Mouse (Mus musculus) lung, embryonic 15.5 days (tissue): ENCODE results near the gene Ppp2r5e. TPM values are rescaled to one million over a fixed set of nuclear protein-coding genes. Genes with fewer than 3 reads are reported as not detected.

Source experiments
- ATAC-seq: fragments of 200-750 bp; cut with Nextera tagmentation; 2 replicates; pipeline ENCODE4 v1.8.0; 2017; ENCODE audit warnings: moderate number of reproducible peaks, borderline replicate concordance; ENCODE audit not compliant: low FRiP score, low TSS enrichment; ENCODE audit errors: extremely low read depth
- H3K27ac ChIP-seq: fragments of 300-500 bp; sonication (generic); 2 replicates; pipeline ENCODE4 v1.5.1; 2015; ENCODE audit warnings: moderate library complexity, mild to moderate bottlenecking, inconsistent platforms
- H3K27me3 ChIP-seq: fragments of 300-500 bp; sonication (generic); 2 replicates; pipeline ENCODE4 v1.6.1; 2015; ENCODE audit warnings: inconsistent platforms
- H3K36me3 ChIP-seq: fragments of 300-500 bp; sonication (generic); 2 replicates; pipeline ENCODE4 v1.6.1; 2015; ENCODE audit warnings: inconsistent platforms
- H3K4me1 ChIP-seq: fragments of 300-500 bp; sonication (generic); 2 replicates; pipeline ENCODE4 v1.6.1; 2015; ENCODE audit warnings: inconsistent platforms
- H3K4me2 ChIP-seq: fragments of 300-500 bp; sonication (generic); 2 replicates; pipeline ENCODE4 v1.6.1; 2015; ENCODE audit warnings: inconsistent platforms, mild to moderate bottlenecking, moderate library complexity
- H3K4me3 ChIP-seq: fragments of 300-500 bp; sonication (generic); 2 replicates; pipeline ENCODE4 v1.5.1; 2015; ENCODE audit warnings: mild to moderate bottlenecking, inconsistent platforms
- H3K9ac ChIP-seq: fragments of 300-500 bp; sonication (generic); 2 replicates; pipeline ENCODE4 v1.6.1; 2015; ENCODE audit warnings: inconsistent platforms
- H3K9me3 ChIP-seq: fragments of 300-500 bp; sonication (generic); 2 replicates; pipeline ENCODE4 v1.6.1; 2016; ENCODE audit warnings: inconsistent platforms
- WGBS: fragments of 180-500 bp; shearing (Covaris S2); methylation state at CpG from one replicate; pipeline ENCODE4 v1.1.7; 2015; 5-methylcytosine and 5-hydroxymethylcytosine counted together
- polyA plus RNA-seq: library from polyadenylated mRNA; unstranded; fragments of >200 nt; fragmentation: Nextera tagmentation; extraction: Ambion mirVana; gene quantifications from 2 replicates; pipeline ENCODE4 v1.2.1, GENCODE M21; 2015

Gene Ppp2r5e
- polyA plus RNA-seq, 1 experiment from 2014 or later, result 13.3 TPM

- ATAC-seq, result no peak
- Histone ChIP-seq H3K9ac (no peak overlapping the region), H3K4me3 (no peak overlapping the region), H3K27me3 (no peaks in the 10 kb centered on the region), H3K4me2 (no peak overlapping the region), H3K36me3 (no peaks in the 10 kb centered on the region), H3K9me3 (no peaks in the 10 kb centered on the region), H3K27ac (no peak overlapping the region), H3K4me1 (peaks cover 5% of the 10 kb centered on the region; the same call in 1 of the 2 replicates)
- WGBS, result 72% methylated on average over 7 of the region's 7 CpGs
Measured at GRCm38 (mm10) chr12:75612711-75613110, 16.7 kb upstream of the Ppp2r5e start.

GRCm38 (mm10) chr12:75599490-75599889 is 3.4 kb upstream of the Ppp2r5e start:
- Histone ChIP-seq H3K36me3 (no peaks in the 10 kb centered on the region), H3K27me3 (no peaks in the 10 kb centered on the region), H3K9ac (no peak overlapping the region), H3K9me3 (no peaks in the 10 kb centered on the region), H3K4me3 (no peak overlapping the region), H3K4me2 (no peak overlapping the region), H3K27ac (no peak overlapping the region), H3K4me1 (peaks cover 11% of the 10 kb centered on the region)
- WGBS, result 23% methylated on average over 4 of the region's 4 CpGs
- ATAC-seq, result no peak

- no peak for ATAC-seq
- H3K27ac ChIP-seq, result no peak overlapping the region
- H3K9me3 ChIP-seq, result no peaks in the 10 kb centered on the region
- no peak overlapping the region for H3K4me2 ChIP-seq
- peaks cover 16% of the 10 kb centered on the region for H3K4me1 ChIP-seq
- no peaks in the 10 kb centered on the region for H3K27me3 ChIP-seq
- WGBS, result 58% methylated on average over 4 of the region's 4 CpGs
- H3K9ac ChIP-seq, result no peak overlapping the region
- no peaks in the 10 kb centered on the region for H3K36me3 ChIP-seq
- no peak overlapping the region for H3K4me3 ChIP-seq
Measured at GRCm38 (mm10) chr12:75598988-75599387, 2.9 kb upstream of the Ppp2r5e start.

GRCm38 (mm10) chr12:75597707-75598106 is 1.7 kb upstream of the Ppp2r5e start:
- no peaks in the 10 kb centered on the region for H3K9me3 ChIP-seq
- no peak for ATAC-seq
- no peaks in the 10 kb centered on the region for H3K27me3 ChIP-seq
- no peak overlapping the region for H3K4me3 ChIP-seq
- 76% methylated on average over 4 of the region's 4 CpGs for WGBS
- peaks cover 4% of the 10 kb centered on the region; the same call in 1 of the 2 replicates for H3K36me3 ChIP-seq
- no peak overlapping the region for H3K4me2 ChIP-seq
- no peak overlapping the region for H3K9ac ChIP-seq
- H3K27ac ChIP-seq, result no peak overlapping the region
- H3K4me1 ChIP-seq, result peaks cover 20% of the 10 kb centered on the region

GRCm38 (mm10) chr12:75595291-75596153 is 523 bp downstream of the Ppp2r5e start:
- Histone ChIP-seq H3K9ac (peak overlapping the region; percentile 95), H3K4me2 (peak overlapping the region; percentile 80), H3K27ac (peak overlapping the region; percentile 95), H3K9me3 (no peaks in the 10 kb centered on the region), H3K4me1 (peaks cover 20% of the 10 kb centered on the region), H3K4me3 (peak overlapping the region; percentile 96), H3K27me3 (no peaks in the 10 kb centered on the region), H3K36me3 (peaks cover 11% of the 10 kb centered on the region; the same call in 1 of the 2 replicates)
- peak; percentile 14; the same call in 1 of the 2 replicates for ATAC-seq
- under 1% methylated on average over 71 of the region's 97 CpGs for WGBS

- no peaks in the 10 kb centered on the region for H3K9me3 ChIP-seq
- H3K9ac ChIP-seq, result no peak overlapping the region
- peak overlapping the region; percentile 96 for H3K4me3 ChIP-seq
- no peak overlapping the region for H3K27ac ChIP-seq
- no peak for ATAC-seq
- H3K36me3 ChIP-seq, result peaks cover 14% of the 10 kb centered on the region; the same call in 1 of the 2 replicates
- peak overlapping the region; percentile 80 for H3K4me2 ChIP-seq
- H3K4me1 ChIP-seq, result peaks cover 20% of the 10 kb centered on the region
- H3K27me3 ChIP-seq, result no peaks in the 10 kb centered on the region
- 26% methylated on average over 5 of the region's 5 CpGs for WGBS
Measured at GRCm38 (mm10) chr12:75594404-75594803, 1.6 kb downstream of the Ppp2r5e start.

GRCm38 (mm10) chr12:75593817-75594216 is 2.2 kb downstream of the Ppp2r5e start:
- no peak for ATAC-seq
- H3K9ac ChIP-seq, result no peak overlapping the region
- no peak overlapping the region for H3K4me3 ChIP-seq
- no peaks in the 10 kb centered on the region for H3K9me3 ChIP-seq
- WGBS, result 58% methylated on average over 4 of the region's 4 CpGs
- peak overlapping the region; percentile 80 for H3K4me2 ChIP-seq
- H3K27ac ChIP-seq, result no peak overlapping the region
- H3K27me3 ChIP-seq, result no peaks in the 10 kb centered on the region
- peaks cover 20% of the 10 kb centered on the region for H3K4me1 ChIP-seq
- H3K36me3 ChIP-seq, result peaks cover 19% of the 10 kb centered on the region; the same call in 1 of the 2 replicates

- Histone ChIP-seq H3K36me3 (peaks cover 34% of the 10 kb centered on the region), H3K9me3 (no peaks in the 10 kb centered on the region), H3K27me3 (no peaks in the 10 kb centered on the region), H3K27ac (no peak overlapping the region), H3K9ac (no peak overlapping the region), H3K4me2 (no peak overlapping the region), H3K4me3 (no peak overlapping the region), H3K4me1 (no peaks in the 10 kb centered on the region)
- no peak for ATAC-seq
Measured at GRCm38 (mm10) chr12:75587501-75587900, 8.5 kb downstream of the Ppp2r5e start.

GRCm38 (mm10) chr12:75583776-75584175 is 12.3 kb downstream of the Ppp2r5e start:
- WGBS, result 59% methylated on average over 3 of the region's 3 CpGs
- no peak overlapping the region for H3K27ac ChIP-seq
- H3K4me2 ChIP-seq, result no peak overlapping the region
- ATAC-seq, result no peak
- H3K9ac ChIP-seq, result no peak overlapping the region
- no peak overlapping the region for H3K4me3 ChIP-seq
- H3K27me3 ChIP-seq, result no peaks in the 10 kb centered on the region
- H3K9me3 ChIP-seq, result no peaks in the 10 kb centered on the region
- peaks cover 25% of the 10 kb centered on the region for H3K36me3 ChIP-seq
- no peaks in the 10 kb centered on the region for H3K4me1 ChIP-seq

GRCm38 (mm10) chr12:75579076-75579475 is 17.0 kb downstream of the Ppp2r5e start:
- WGBS, result 82% methylated on average over 2 of the region's 2 CpGs
- H3K9me3 ChIP-seq, result no peaks in the 10 kb centered on the region
- H3K36me3 ChIP-seq, result 0 out of 2 replicates have a peak, but pooled peaks cover 8% of the 10 kb centered on the region
- no peak for ATAC-seq
- 0 out of 2 replicates have a peak overlapping the region, but pooled peaks have one; percentile 34 for H3K27ac ChIP-seq
- H3K4me3 ChIP-seq, result no peak overlapping the region
- H3K4me2 ChIP-seq, result no peak overlapping the region
- no peaks in the 10 kb centered on the region for H3K27me3 ChIP-seq
- no peak overlapping the region for H3K9ac ChIP-seq
- no peaks in the 10 kb centered on the region; the same call in 1 of the 2 replicates for H3K4me1 ChIP-seq

- no peak overlapping the region for H3K4me2 ChIP-seq
- H3K4me3 ChIP-seq, result no peak overlapping the region
- H3K9me3 ChIP-seq, result no peaks in the 10 kb centered on the region
- WGBS, result 70% methylated on average over 5 of the region's 5 CpGs
- no peaks in the 10 kb centered on the region; the same call in 1 of the 2 replicates for H3K4me1 ChIP-seq
- H3K27ac ChIP-seq, result no peak overlapping the region
- no peak for ATAC-seq
- H3K27me3 ChIP-seq, result no peaks in the 10 kb centered on the region
- no peak overlapping the region for H3K9ac ChIP-seq
- H3K36me3 ChIP-seq, result 0 out of 2 replicates have a peak, but pooled peaks cover 5% of the 10 kb centered on the region
Measured at GRCm38 (mm10) chr12:75577255-75577654, 18.8 kb downstream of the Ppp2r5e start.

GRCm38 (mm10) chr12:75572271-75572670 is 23.8 kb downstream of the Ppp2r5e start:
- Histone ChIP-seq H3K27ac (no peak overlapping the region), H3K27me3 (no peaks in the 10 kb centered on the region), H3K9ac (no peak overlapping the region), H3K9me3 (no peaks in the 10 kb centered on the region), H3K4me1 (peaks cover 19% of the 10 kb centered on the region), H3K36me3 (no peaks in the 10 kb centered on the region), H3K4me3 (no peak overlapping the region), H3K4me2 (no peak overlapping the region)
- WGBS, result 62% methylated on average over 4 of the region's 4 CpGs
- ATAC-seq, result no peak
